Mouse (Mus musculus) intestine, embryonic 14.5 days (tissue): ENCODE results near the gene Casp9. TPM values are rescaled to one million over a fixed set of nuclear protein-coding genes. Genes with fewer than 3 reads are reported as not detected.

ENCODE experiments used
- ATAC-seq: fragments of 200-750 bp; cut with Nextera tagmentation; replicated peaks from 2 replicates; pipeline ENCODE4 v1.8.0; 2017; ENCODE audit warnings: low read depth, moderate number of reproducible peaks, moderate TSS enrichment, moderate library complexity; ENCODE audit not compliant: low FRiP score, low TSS enrichment
- DNase-seq: peaks from one replicate; pipeline ENCODE4 v3.0.0-alpha.2; 2018; ENCODE audit warnings: low spot score
- H3K27ac ChIP-seq: fragments of 300-500 bp; sonication (generic); 2 replicates; pipeline ENCODE4 v1.5.1; 2014; ENCODE audit warnings: low read depth, mild to moderate bottlenecking, control low read depth
- H3K27me3 ChIP-seq: fragments of 300-500 bp; sonication (generic); replicated peaks from 2 replicates; pipeline ENCODE4 v1.6.1; 2014; ENCODE audit warnings: low read length, control low read depth; ENCODE audit not compliant: control insufficient read depth, insufficient read depth
- H3K36me3 ChIP-seq: fragments of 300-500 bp; sonication (generic); 2 replicates; pipeline ENCODE4 v1.6.1; 2014; ENCODE audit warnings: low read length, control low read depth; ENCODE audit not compliant: control insufficient read depth, insufficient read depth
- H3K4me1 ChIP-seq: fragments of 300-500 bp; sonication (generic); replicated peaks from 2 replicates; pipeline ENCODE4 v1.6.1; 2014; ENCODE audit warnings: low read length, control low read depth, mixed read lengths; ENCODE audit not compliant: control insufficient read depth, insufficient read depth
- H3K4me2 ChIP-seq: fragments of 300-500 bp; sonication (generic); 2 replicates; pipeline ENCODE4 v1.6.1; 2014; ENCODE audit warnings: low read length
- H3K4me3 ChIP-seq: fragments of 300-500 bp; sonication (generic); 2 replicates; pipeline ENCODE4 v1.5.1; 2014; ENCODE audit warnings: low read depth, low read length, control low read depth, mixed read lengths
- H3K9ac ChIP-seq: fragments of 300-500 bp; sonication (generic); 2 replicates; pipeline ENCODE4 v1.6.1; 2014; ENCODE audit warnings: mild to moderate bottlenecking, low read length
- H3K9me3 ChIP-seq: fragments of 300-500 bp; sonication (generic); 2 replicates; pipeline ENCODE4 v1.6.1; 2016; ENCODE audit warnings: low read length, control low read depth; ENCODE audit not compliant: control insufficient read depth
- WGBS: fragments of 180-500 bp; shearing (Covaris S2); extraction: QIAGEN DNeasy Blood & Tissue Kit; methylation state at CpG from one replicate; pipeline ENCODE4 v1.1.7; 2014; 5-methylcytosine and 5-hydroxymethylcytosine counted together
- polyA plus RNA-seq: library from polyadenylated mRNA; unstranded; fragments of >200 nt; fragmentation: Nextera tagmentation; extraction: Ambion mirVana; gene quantifications from 2 replicates; pipeline ENCODE4 v1.2.1, GENCODE M21; 2014

Casp9 gene
- polyA plus RNA-seq = 19.3 and 20.0 TPM in 2 replicates

- Histone ChIP-seq H3K27ac (peak within 1 kb of the TSS; percentile 94), H3K27me3 (no peaks in the 10 kb centered on the region), H3K4me2 (peak within 1 kb of the TSS; percentile 57), H3K36me3 (peaks cover 14% of the 10 kb centered on the region), H3K4me1 (peaks cover 26% of the 10 kb centered on the region), H3K4me3 (peak within 1 kb of the TSS; percentile 62), H3K9ac (peak within 1 kb of the TSS; percentile 61), H3K9me3 (no peaks in the 10 kb centered on the region)
- under 1% methylated on average over 77 of the region's 80 CpGs for WGBS
- peak; percentile 84 for ATAC-seq
- peak; percentile 99 for DNase-seq
These were observed at the start of gene Casp9 for GRCm38 (mm10) chr4:141793282-141794151. Gene Casp9 (plus strand): TSS chr4:141793612.

- Histone ChIP-seq H3K4me3 (no peak within 1 kb of the TSS), H3K9ac (no peak within 1 kb of the TSS), H3K27me3 (no peaks in the 10 kb centered on the region), H3K36me3 (no peaks in the 10 kb centered on the region), H3K9me3 (no peaks in the 10 kb centered on the region), H3K4me2 (no peak within 1 kb of the TSS), H3K4me1 (peaks cover 3% of the 10 kb centered on the region; the same call in 1 of the 2 replicates), H3K27ac (no peak within 1 kb of the TSS)
- peak; percentile 37; the same call in 1 of the 2 replicates for ATAC-seq
- DNase-seq = no peak
- 20% methylated on average over 25 of the region's 25 CpGs for WGBS
These were observed 46.6 kb upstream of the Casp9 start, which contains the start of gene Agmat for GRCm38 (mm10) chr4:141746578-141747346. Gene Agmat (plus strand): TSS chr4:141746672.

- H3K9me3 ChIP-seq = no peaks in the 10 kb centered on the region
- DNase-seq (no peak), ATAC-seq (no peak)
- H3K27me3 ChIP-seq = no peaks in the 10 kb centered on the region
- H3K4me3 ChIP-seq = no peak overlapping the region
- no peak overlapping the region for H3K27ac ChIP-seq
- no peak overlapping the region for H3K9ac ChIP-seq
- H3K4me2 ChIP-seq = no peak overlapping the region
- H3K4me1 ChIP-seq = peaks cover 7% of the 10 kb centered on the region; the same call in 1 of the 2 replicates
- 42% methylated on average over 11 of the region's 11 CpGs for WGBS
- H3K36me3 ChIP-seq = no peaks in the 10 kb centered on the region
These were observed 43.9 kb upstream of the Casp9 start for GRCm38 (mm10) chr4:141749557-141749956.

GRCm38 (mm10) chr4:141750826-141751225 lies 42.6 kb upstream of the Casp9 start:
- Histone ChIP-seq H3K27me3 (no peaks in the 10 kb centered on the region), H3K9me3 (no peaks in the 10 kb centered on the region), H3K4me1 (peaks cover 7% of the 10 kb centered on the region; the same call in 1 of the 2 replicates), H3K4me2 (no peak overlapping the region), H3K9ac (no peak overlapping the region), H3K36me3 (no peaks in the 10 kb centered on the region), H3K27ac (no peak overlapping the region), H3K4me3 (no peak overlapping the region)
- 79% methylated on average over 3 of the region's 3 CpGs for WGBS
- no peak for ATAC-seq
- no peak for DNase-seq

GRCm38 (mm10) chr4:141751419-141752075 lies 41.9 kb upstream of the Casp9 start:
- Histone ChIP-seq H3K36me3 (no peaks in the 10 kb centered on the region), H3K9ac (no peak overlapping the region), H3K4me3 (no peak overlapping the region), H3K27me3 (no peaks in the 10 kb centered on the region), H3K9me3 (no peaks in the 10 kb centered on the region), H3K4me1 (peaks cover 7% of the 10 kb centered on the region; the same call in 1 of the 2 replicates), H3K4me2 (no peak overlapping the region), H3K27ac (no peak overlapping the region)
- DNase-seq (no peak), ATAC-seq (0 out of 2 replicates have a peak, but pooled peaks have one; percentile 29)
- 43% methylated on average over 4 of the region's 4 CpGs for WGBS

- DNase-seq (no peak), ATAC-seq (no peak)
- no peaks in the 10 kb centered on the region for H3K9me3 ChIP-seq
- H3K27ac ChIP-seq = no peak overlapping the region
- 6% methylated on average over 4 of the region's 4 CpGs for WGBS
- no peak overlapping the region for H3K4me3 ChIP-seq
- no peak overlapping the region for H3K4me2 ChIP-seq
- no peak overlapping the region for H3K9ac ChIP-seq
- H3K4me1 ChIP-seq = peaks cover 7% of the 10 kb centered on the region; the same call in 1 of the 2 replicates
- no peaks in the 10 kb centered on the region for H3K36me3 ChIP-seq
- no peaks in the 10 kb centered on the region for H3K27me3 ChIP-seq
These were observed 41.4 kb upstream of the Casp9 start for GRCm38 (mm10) chr4:141752076-141752421.

- WGBS = 88% methylated on average over 19 of the region's 19 CpGs
- H3K9ac ChIP-seq = no peak overlapping the region
- no peaks in the 10 kb centered on the region for H3K27me3 ChIP-seq
- no peaks in the 10 kb centered on the region for H3K36me3 ChIP-seq
- ATAC-seq = no peak
- H3K9me3 ChIP-seq = no peaks in the 10 kb centered on the region
- H3K4me3 ChIP-seq = no peak overlapping the region
- peaks cover 7% of the 10 kb centered on the region; the same call in 1 of the 2 replicates for H3K4me1 ChIP-seq
- no peak for DNase-seq
- H3K27ac ChIP-seq = no peak overlapping the region
- H3K4me2 ChIP-seq = no peak overlapping the region
These were observed 38.0 kb upstream of the Casp9 start for GRCm38 (mm10) chr4:141755375-141755930.

- Histone ChIP-seq H3K27ac (no peak overlapping the region), H3K4me3 (no peak overlapping the region), H3K4me2 (no peak overlapping the region), H3K36me3 (peaks cover 7% of the 10 kb centered on the region), H3K9ac (no peak overlapping the region), H3K27me3 (no peaks in the 10 kb centered on the region), H3K4me1 (peaks cover under 1% of the 10 kb centered on the region; the same call in 1 of the 2 replicates), H3K9me3 (no peaks in the 10 kb centered on the region)
- DNase-seq (no peak), ATAC-seq (no peak)
- 85% methylated on average over 3 of the region's 3 CpGs for WGBS
These were observed 36.3 kb upstream of the Casp9 start for GRCm38 (mm10) chr4:141757124-141757523.
